Mouse (Mus musculus) heart, postnatal 0 days (tissue): ENCODE measurements around the gene Lefty2.

ENCODE experiments used
- CTCF ChIP-seq: IDR thresholded peaks from 2 replicates; pipeline ENCODE4 v1.5.1; 2016; ENCODE audit warnings: antibody characterized with exemption, control low read depth, low read depth
- EP300 ChIP-seq: IDR thresholded peaks from 2 replicates; pipeline ENCODE4 v1.6.1; 2016; ENCODE audit warnings: antibody characterized with exemption, low read depth

- TF ChIP-seq EP300 = no peak
- peak; percentile 64 for TF ChIP-seq CTCF
Observed at GRCm38 (mm10) chr1:180873861-180874484, 18.9 kb upstream of the Lefty2 start.
